Mouse (Mus musculus): Measurements from ENCODE around the gene Snf8.
A peak's percentile ranks its signal among the peaks of the same experiment; 100 is the strongest.

Snf8 gene

DNA sequence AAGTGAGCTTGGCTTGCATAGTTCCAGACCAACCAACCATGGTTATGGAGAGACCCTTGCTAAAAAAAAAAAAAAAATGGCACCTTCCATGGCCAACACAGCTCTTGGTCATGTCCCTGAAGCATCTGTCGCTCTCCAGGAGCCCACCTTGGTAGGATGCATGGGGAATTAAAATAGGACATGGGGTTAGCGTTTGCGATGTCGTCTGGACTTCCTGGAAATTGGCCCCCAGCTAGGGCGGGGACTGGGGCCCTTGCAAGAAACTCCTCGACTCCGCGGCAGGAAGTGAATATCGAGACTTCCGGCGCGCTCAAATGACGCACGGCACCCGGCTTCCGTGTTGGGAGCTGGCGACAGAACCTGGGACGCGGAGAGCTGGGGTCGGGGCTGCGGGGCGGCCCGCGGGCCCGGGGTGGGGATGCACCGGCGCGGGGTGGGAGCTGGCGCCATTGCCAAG is at the start of gene Snf8:
TSS of gene Snf8 (plus strand) at position 290 of the 457 bp plus-strand sequence.
- peak; percentile 82 to 87 for DNase-seq

DNA sequence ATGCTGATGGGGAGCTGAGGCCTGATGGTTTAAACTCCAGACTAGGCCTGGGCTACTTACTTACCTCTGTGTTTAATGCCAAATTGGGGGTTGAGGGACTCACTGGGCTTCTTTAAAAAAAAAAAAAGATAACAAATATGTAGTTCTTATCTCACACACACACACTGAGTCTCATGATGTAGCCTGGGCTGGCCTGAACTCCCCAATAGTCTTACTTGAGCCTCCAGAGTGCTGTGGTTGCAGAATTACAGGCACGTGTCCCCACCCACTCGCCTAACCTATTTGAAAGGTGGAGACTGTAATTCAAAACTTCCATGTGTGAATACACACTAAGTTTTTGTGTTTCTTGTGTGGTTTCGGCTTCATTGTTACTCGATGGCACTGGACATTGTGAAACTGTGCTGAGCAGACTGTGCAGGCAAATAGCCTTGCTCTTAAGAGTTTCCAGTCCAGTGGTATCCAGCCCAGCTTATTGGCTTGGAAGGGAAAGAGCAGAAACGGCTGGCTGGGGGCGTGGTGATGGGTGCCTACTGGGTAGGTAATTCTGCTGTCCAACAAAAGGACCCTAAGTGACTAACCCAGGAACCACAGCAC is 46.7 kb upstream of the Snf8 start:
- no peak for DNase-seq

GRCm38 (mm10) chr11:95988533-95988932 is 46.2 kb upstream of the Snf8 start:
- DNase-seq: no peak

- DNase-seq: no peak
These were observed 44.8 kb upstream of the Snf8 start for GRCm38 (mm10) chr11:95989864-95990263.

- DNase-seq: no peak
These were observed 44.3 kb upstream of the Snf8 start for GRCm38 (mm10) chr11:95990431-95990830.

- no peak for DNase-seq
These were observed 43.6 kb upstream of the Snf8 start for GRCm38 (mm10) chr11:95990886-95991708.

DNA sequence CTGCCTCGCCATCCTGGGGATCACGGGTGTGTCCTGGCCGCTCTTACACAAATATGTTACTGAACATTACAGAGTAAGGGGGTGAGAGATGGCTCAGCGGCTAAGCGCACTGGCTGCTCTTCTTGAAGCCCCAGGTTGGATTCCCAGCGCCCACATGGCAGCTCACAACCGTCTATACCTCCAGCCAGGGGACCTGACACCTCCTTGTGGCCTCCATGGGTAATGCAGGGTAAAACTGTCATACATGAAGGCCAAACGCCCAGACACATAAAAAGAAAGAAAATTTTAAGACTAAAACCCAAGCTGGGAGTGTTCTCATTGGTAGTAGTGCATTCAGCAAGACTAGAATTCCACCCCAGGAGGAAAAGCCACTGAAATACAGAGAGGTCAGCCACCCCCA is 40.5 kb upstream of the Snf8 start:
- DNase-seq: no peak

DNA sequence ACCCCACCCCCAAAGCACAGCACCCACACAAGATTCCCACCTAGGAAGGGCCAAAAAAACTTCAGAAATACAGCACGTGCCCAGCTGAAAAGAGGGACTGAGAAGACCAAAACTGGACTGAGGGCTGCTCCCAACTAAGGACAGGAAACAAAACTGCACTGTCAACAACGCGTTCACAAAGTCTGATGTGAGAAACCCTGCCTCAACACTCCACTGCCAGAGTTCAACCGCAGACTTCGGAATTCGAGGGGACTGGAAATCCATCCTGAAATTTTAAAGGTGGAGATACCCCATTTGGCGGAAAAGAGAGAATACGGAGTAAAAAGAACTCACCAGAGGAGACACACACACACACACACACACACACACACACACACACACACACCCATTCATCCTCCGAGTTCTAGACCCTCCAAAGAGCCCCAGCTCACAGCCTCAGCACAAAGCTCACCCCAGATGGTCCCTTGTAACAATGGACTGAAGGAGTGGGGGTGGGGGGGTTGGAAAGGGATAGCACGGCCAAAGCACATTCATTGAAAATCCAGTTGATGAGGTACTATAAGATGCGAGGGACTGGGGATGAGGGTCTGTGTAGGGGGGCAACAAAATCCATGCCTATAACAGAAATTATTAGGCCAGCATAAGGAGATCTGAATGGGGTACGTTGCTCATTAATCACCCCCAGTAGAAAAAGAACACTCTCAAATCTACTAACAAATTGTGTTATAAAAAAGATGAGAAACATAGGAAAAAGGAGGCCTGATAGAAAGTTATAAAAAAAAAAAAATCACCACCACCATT is 31.4 kb upstream of the Snf8 start:
- no peak for DNase-seq

GRCm38 (mm10) chr11:96003969-96004792 is 30.5 kb upstream of the Snf8 start:
- no peak for DNase-seq

DNA sequence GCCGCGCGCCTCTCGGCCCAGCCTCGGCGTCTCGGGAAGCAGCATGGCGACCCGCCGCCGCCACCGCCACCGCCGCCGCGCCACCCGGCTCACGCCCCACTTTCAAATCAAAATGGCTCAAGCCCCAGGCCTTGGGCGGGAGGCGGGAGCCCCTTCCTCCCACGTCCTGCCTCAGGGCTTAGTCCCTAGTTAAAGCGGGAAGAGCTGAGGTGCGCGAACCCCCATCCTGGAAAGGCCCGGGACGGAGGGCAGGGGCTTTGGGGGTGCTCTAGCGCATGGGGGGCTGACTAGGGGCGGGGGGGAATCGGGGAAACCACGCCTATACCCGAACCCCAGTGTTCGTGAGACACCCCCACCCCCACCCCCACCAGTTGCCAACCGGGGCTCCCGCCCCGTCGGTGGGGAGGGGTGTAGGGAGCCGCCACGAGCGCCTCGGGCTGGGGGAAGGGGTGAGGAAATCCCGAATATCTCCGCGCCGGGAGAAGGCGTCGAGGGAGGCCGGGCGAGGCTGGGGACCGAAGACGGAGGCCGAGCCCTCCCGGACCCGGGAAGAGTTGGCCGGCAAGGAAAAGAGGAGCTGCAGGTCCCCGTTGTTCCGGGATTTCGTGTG is 29.8 kb upstream of the Snf8 start:
- no peak for DNase-seq

DNA sequence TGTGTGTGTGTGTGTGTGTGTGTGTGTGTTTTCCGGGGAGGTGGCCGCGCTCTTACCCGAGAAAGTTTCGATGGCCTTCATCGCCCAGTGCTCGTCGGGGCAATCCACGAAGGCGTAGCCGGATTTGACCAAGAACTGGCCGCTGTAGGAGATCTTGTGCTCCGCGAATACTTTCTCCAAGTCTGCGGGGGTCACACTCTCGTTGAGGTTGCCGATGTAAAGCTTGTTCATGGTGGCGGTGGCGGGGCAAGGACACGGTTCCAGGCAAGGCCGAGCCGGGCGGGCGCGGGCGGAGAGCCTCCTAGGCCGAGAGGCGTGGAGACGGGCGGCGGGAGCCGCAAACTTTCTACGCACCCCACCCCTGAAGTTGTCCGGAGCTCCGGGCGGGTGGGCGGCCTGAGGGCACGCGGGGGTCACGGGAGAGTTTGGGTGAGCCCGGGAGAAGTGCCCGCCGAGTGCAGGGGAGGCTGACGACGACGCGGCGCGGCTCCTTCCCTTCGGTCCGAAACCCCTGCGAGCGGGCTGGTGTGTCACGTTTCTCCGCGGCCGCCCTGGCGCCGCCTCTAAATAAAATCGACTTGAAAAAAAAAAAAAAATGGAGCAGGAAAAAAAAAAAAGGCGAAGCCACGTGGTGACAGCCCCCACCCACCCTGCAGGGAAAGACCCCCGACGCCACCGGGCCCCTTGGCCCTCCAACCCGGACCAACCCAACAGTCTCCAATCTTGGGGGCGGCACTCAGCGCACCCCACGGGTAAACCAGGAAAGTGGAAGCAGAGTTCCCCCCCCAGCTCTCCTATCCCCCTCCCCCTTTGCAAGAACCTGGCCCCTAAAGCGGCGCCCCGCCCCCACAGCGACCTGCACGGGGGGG is 29.0 kb upstream of the Snf8 start, which contains the start of gene Igf2bp1:
TSS of gene Igf2bp1 (minus strand) at position 538 of the 869 bp plus-strand sequence.
- DNase-seq: no peak

GRCm38 (mm10) chr11:96006367-96006851 is 28.3 kb upstream of the Snf8 start:
- DNase-seq: no peak

- DNase-seq: no peak
These were observed 27.7 kb upstream of the Snf8 start for GRCm38 (mm10) chr11:96006852-96007515.

GRCm38 (mm10) chr11:96007516-96008235 is 27.0 kb upstream of the Snf8 start:
- DNase-seq: no peak

DNA sequence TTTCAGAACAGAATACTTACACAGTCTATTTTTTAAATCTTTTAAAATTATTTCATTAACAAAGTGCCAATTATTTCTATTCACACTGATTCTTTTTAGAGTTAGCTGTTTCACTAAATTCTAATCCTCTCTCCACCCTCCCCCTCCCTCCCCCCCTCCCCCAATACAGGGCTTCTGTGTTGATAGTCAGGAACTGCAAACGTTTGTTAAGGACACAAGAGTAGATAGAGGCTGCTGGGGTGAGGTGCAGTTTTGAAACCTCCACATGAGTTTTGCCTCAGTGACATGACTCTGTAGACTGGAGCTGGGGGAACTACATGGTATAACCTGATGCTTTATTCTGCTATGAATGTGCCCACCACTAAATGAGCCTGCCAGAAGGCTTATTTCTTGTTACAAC is 25.9 kb upstream of the Snf8 start:
- DNase-seq: no peak

DNA sequence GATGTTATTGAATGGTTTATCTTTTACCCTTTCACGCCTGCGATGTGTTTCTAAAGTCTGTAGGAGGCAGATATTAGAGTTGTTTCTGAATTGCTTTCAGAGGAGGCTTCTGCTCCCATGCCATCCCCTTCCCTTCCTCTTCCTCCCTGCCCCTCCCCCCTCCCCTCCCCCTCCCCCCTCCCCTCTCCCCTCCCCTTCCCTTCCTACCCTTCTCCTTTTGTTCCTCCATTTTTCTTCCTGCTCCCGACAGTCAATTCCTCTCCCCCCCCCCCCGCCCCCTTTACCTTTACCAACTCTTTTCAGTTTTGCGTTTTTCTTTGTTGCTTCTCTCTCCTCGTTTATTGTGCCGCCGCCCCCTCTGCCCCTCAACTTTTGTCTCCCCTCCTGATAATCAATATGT is 22.7 kb upstream of the Snf8 start:
- DNase-seq: no peak

DNA sequence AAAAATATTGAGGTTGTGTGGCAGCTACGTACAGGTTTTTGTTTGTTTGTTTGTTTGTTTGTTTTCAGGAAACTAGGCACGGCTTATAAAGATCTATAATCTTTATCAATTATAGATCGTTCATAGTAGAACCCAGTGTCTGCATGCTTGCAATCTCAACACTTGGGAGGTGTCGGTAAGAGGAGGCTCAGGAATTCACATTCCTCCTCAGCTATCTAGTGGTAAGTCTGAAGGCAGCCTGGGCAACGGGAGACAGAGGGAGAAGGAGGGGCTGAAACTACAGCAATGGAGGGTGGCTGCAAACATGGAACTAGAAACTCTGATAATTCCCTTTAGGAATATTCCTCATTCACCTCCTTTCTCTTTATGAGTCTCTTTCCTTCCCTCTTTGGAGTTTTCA is 19.3 kb upstream of the Snf8 start:
- DNase-seq: no peak

DNA sequence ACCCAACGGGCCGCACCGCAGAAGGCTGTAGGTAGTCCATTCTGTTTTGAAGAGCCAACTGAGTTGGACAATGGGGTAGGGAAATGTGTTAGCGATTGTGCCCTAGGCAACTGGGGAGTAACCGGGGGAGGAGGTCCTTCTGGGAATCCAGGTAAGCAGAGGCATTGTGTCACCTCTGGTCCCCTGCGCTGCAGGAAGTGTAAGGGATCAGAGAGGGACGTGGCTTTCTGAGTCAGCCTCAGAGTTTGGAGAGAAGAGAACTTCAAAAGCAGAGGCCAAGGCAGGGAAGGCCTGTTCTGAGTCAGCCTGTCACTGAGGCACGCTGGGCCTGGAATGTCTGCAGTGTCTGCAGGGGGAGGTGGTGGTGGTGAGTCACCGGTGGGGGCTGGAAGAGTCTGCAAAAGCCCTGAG is 16.7 kb upstream of the Snf8 start:
- no peak for DNase-seq

GRCm38 (mm10) chr11:96020622-96021021 is 14.1 kb upstream of the Snf8 start:
- DNase-seq: no peak

GRCm38 (mm10) chr11:96028130-96028529 is 6.6 kb upstream of the Snf8 start:
- no peak for DNase-seq
